Mouse (Mus musculus) C2C12 (cell line): ENCODE measurements around the gene Rpl41. TPM values are rescaled to one million over a fixed set of nuclear protein-coding genes. Genes with fewer than 3 reads are reported as not detected.
A peak's percentile ranks its signal among the peaks of the same experiment; 100 is the strongest.
"Not testable (repeated sequence)": the region's sequence is repeated elsewhere in the genome, so short reads cannot be mapped to it uniquely, and the experiment has no call there.

Experiments
- H3K27me3 ChIP-seq: one replicate; pipeline ENCODE4 v1.6.1; 2011; ENCODE audit not compliant: control insufficient read depth, insufficient read depth, insufficient read length
- H3K36me3 ChIP-seq: one replicate; pipeline ENCODE4 v1.6.1; 2011; ENCODE audit not compliant: control insufficient read depth, insufficient read depth
- H3K4me3 ChIP-seq: one replicate; pipeline ENCODE4 v1.5.1; 2011; ENCODE audit warnings: mild to moderate bottlenecking, control low read depth; ENCODE audit not compliant: poor library complexity, insufficient read depth, severe bottlenecking
- H3K79me2 ChIP-seq: one replicate; pipeline ENCODE4 v1.6.1; 2011; ENCODE audit not compliant: control insufficient read depth, insufficient read depth
- H3K79me3 ChIP-seq: one replicate; pipeline ENCODE4 v1.6.1; 2011; ENCODE audit warnings: low read depth, control low read depth
- H3ac ChIP-seq: one replicate; pipeline ENCODE3; 2011; ENCODE audit warnings: low read depth; ENCODE audit not compliant: control insufficient read depth, insufficient read length
- CEBPB ChIP-seq: IDR thresholded peaks from one replicate; pipeline ENCODE4 v1.6.1; 2011; ENCODE audit warnings: low read depth, mild to moderate bottlenecking, control low read depth, moderate library complexity
- CTCF ChIP-seq: IDR thresholded peaks from one replicate; pipeline ENCODE4 v1.5.1; 2011; ENCODE audit not compliant: control insufficient read depth, insufficient read depth, insufficient read length
- FOSL1 ChIP-seq: IDR thresholded peaks from one replicate; pipeline ENCODE4 v1.8.0; 2011; ENCODE audit warnings: mild to moderate bottlenecking, low read length; ENCODE audit not compliant: poor library complexity, insufficient read depth, severe bottlenecking
- MAX ChIP-seq: IDR thresholded peaks from one replicate; pipeline ENCODE4 v1.6.1; 2011; ENCODE audit warnings: mild to moderate bottlenecking, control low read depth
- MYOD1 ChIP-seq: IDR thresholded peaks from one replicate; pipeline ENCODE4 v1.6.1; 2011; ENCODE audit warnings: low read depth; ENCODE audit not compliant: control insufficient read depth, insufficient read length
- MYOG ChIP-seq: IDR thresholded peaks from one replicate; pipeline ENCODE4 v1.6.1; 2011; ENCODE audit not compliant: control insufficient read depth, insufficient read length; ENCODE audit errors: extremely low read depth
- USF1 ChIP-seq: IDR thresholded peaks from one replicate; pipeline ENCODE4 v1.6.1; 2011; ENCODE audit warnings: low read depth, mild to moderate bottlenecking, control low read depth, moderate library complexity
- polyA plus RNA-seq: library from polyadenylated mRNA; unstranded; fragments of >200 nt; fragmentation: generic; extraction: Trizol; gene quantifications from one replicate; pipeline ENCODE4 v1.2.1, GENCODE M21; 2012; ENCODE audit warnings: missing spikeins

Gene Rpl41
- polyA plus RNA-seq, 1 experiment, result 13,760 TPM

DNA sequence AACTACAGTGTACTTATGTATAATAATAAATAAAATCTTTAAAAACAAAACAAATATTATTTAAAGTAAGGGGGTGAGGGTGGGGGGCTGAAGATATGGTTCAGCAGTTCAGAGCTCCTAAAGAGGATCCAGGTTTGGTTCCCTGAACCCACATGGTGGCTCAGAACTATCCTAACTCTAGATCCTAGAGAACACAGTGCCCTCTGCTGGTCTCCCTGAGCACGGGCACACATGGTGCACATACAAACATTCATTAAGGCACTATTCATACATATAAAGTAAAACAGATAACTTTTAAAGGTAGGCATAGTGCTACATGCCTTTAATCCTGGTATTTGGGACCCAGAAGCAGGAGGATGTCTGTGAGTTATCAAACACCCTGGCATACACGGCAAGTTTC is 26.0 kb upstream of the Rpl41 start:
- Histone ChIP-seq H3K4me3 (no peak overlapping the region), H3K79me3 (no peaks in the 10 kb centered on the region), H3K27me3 (no peaks in the 10 kb centered on the region), H3K36me3 (no peaks in the 10 kb centered on the region), H3ac (no peak overlapping the region), H3K79me2 (no peaks in the 10 kb centered on the region)
- TF ChIP-seq MYOG, result no peak
- TF ChIP-seq USF1, result no peak
- TF ChIP-seq MAX, result no peak
- no peak for TF ChIP-seq CEBPB

DNA sequence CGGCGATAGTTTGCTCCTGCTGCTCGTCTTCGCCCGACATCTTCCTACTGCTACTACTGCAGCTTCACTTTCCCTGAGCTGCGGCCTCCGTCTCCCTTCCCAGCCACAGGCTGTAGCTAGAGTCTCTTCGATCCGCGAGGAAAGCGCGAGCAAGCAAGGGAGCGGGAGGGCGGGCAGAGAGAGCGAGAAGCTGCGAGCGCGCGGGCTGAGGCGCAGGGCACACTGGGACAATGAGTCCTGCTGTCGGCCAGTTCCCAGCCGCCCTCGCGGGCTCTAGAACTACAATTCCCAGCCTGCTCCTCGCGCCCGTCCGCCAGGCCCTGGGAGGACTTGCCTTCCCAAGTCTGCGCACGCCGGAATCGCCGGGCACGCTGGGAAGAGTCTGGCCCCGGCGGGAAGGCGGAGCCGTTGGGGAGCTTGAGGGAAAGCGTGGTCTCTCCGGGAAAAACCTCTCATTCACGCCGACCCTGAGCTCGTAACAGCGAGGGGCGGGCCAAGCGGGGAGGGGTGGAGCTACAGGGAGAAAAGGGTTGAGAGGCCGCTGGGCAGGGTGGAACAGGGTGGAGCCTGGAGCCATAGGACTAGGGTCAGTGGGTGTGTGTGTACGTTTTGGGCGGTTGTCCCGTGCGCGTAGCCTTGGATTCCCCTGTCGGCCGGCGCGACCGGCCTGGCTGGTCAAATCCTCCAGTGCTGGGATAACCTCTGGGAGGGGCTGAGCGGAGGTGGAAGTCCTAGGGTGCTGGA is 16.9 kb upstream of the Rpl41 start, which contains the start of gene Pa2g4:
Gene Pa2g4 (minus strand): TSS at position 200 of the 744 bp plus-strand sequence.
- H3K4me3 ChIP-seq, result peak within 1 kb of the TSS; percentile 99
- peak within 1 kb of the TSS; percentile 96 for H3ac ChIP-seq
- H3K79me2 ChIP-seq, result peaks cover 49% of the 10 kb centered on the region
- TF ChIP-seq MAX (peak; percentile 87), MYOG (no peak)
- H3K27me3 ChIP-seq, result no peaks in the 10 kb centered on the region
- peaks cover 39% of the 10 kb centered on the region for H3K36me3 ChIP-seq
- H3K79me3 ChIP-seq, result peaks cover 41% of the 10 kb centered on the region

DNA sequence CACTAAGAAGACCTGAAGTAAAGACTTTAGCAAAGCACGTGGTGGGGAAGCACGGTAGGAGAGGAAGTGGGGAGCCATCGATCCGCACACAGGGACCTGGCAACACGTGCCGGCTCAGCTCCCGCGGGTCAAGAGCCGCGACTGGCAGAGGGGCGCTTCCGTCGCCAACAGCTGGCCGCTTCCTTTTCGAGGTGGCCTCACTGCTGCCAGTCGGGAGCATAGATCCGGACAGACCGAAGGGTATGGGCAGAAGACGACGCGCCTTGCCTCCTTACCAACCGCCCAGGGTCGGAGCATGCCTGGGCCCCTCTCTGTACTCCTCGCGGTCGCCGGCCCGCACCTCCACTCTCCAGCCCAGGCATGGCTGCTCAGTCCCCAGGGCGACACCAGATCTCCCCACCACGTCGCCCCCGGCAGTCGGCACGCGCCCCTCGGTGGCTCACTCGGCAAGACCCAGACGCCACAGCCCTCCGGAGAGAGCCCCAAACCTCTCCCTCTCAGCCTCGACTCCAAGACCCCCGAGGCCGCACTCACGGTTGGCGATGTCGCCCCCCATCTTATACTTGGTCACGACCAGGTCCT is 16.2 kb upstream of the Rpl41 start:
- Histone ChIP-seq H3K27me3 (no peaks in the 10 kb centered on the region), H3K36me3 (peaks cover 45% of the 10 kb centered on the region), H3ac (peak overlapping the region; percentile 96), H3K79me2 (peaks cover 52% of the 10 kb centered on the region), H3K79me3 (peaks cover 43% of the 10 kb centered on the region), H3K4me3 (peak overlapping the region; percentile 99)
- no peak for TF ChIP-seq USF1
- TF ChIP-seq MAX, result peak; percentile 97

DNA sequence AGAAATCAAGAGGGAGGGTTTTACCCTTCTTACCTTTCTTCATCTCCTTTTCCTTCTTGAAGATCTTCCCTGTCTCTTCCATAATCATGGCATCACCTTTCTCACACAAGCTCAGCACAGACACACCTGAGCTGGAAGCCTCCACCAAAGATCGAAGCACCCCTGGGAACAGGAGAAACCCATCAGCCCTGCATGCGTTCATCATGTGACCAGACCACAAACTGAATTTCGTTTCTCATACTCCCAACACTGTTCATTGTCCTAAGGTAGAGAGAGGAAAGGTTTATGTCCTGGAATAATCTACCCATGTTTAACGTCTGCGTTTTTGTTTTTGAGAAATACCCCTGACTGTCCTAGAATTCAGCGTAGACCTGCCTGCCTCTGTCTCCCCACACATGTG is 14.4 kb upstream of the Rpl41 start:
- Histone ChIP-seq H3K36me3 (peaks cover 63% of the 10 kb centered on the region), H3K79me2 (peaks cover 52% of the 10 kb centered on the region), H3K4me3 (peak overlapping the region; percentile 99), H3ac (peak overlapping the region; percentile 52), H3K79me3 (peaks cover 43% of the 10 kb centered on the region), H3K27me3 (no peaks in the 10 kb centered on the region)
- TF ChIP-seq FOSL1, result no peak
- peak; percentile 51 for TF ChIP-seq USF1

DNA sequence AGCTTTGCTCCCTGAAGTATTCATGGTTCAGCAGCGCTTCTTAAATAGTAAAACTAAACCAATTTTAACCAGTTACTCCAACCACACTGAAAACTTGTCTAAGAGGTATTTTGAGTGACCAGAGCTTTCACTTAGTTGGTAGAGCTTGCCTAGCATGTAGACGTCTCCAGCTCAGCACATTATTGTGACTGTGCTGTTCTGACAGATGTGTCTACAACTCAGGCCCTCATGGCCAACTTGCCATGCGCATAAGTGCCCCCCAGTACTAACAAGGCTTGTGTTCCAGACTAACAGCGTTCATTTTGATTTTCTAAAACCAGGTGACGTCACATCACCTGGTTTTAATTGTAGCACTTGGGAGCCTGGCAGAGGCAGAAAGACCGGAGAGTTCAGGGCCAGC is 7.9 kb upstream of the Rpl41 start:
- Histone ChIP-seq H3K4me3 (no peak overlapping the region), H3K27me3 (no peaks in the 10 kb centered on the region), H3K36me3 (peaks cover 51% of the 10 kb centered on the region), H3K79me3 (peaks cover 7% of the 10 kb centered on the region), H3ac (no peak overlapping the region), H3K79me2 (peaks cover 13% of the 10 kb centered on the region)
- no peak for TF ChIP-seq MYOG
- TF ChIP-seq CTCF, result no peak
- TF ChIP-seq FOSL1, result no peak
- TF ChIP-seq MAX, result no peak
- TF ChIP-seq CEBPB, result no peak
- no peak for TF ChIP-seq MYOD1
- no peak for TF ChIP-seq USF1

DNA sequence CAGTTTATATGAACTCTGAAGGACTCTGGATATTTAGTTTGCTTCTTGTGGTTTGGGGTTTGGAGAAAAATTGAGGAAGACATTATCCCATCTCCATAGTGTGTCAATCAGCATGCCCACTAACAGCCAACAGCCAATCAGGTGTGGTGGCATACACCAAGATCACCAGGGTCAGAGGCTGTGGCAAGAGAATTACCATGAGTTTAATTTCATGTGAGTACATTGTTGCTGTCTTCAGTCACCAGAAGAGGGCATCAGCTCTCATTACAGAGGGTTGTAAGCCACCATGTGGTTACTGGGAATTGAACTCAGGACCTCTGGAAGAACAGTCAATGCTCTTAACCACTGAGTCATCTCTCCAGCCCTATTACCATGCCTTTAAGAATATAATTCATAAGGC is 7.2 kb upstream of the Rpl41 start:
- Histone ChIP-seq H3K27me3 (no peaks in the 10 kb centered on the region), H3K36me3 (peaks cover 44% of the 10 kb centered on the region), H3K79me3 (peaks cover 2% of the 10 kb centered on the region), H3K79me2 (peaks cover 6% of the 10 kb centered on the region), H3ac (no peak overlapping the region), H3K4me3 (no peak overlapping the region)
- TF ChIP-seq MAX (no peak), FOSL1 (no peak), CTCF (no peak), MYOD1 (no peak), MYOG (no peak), USF1 (no peak), CEBPB (no peak)

DNA sequence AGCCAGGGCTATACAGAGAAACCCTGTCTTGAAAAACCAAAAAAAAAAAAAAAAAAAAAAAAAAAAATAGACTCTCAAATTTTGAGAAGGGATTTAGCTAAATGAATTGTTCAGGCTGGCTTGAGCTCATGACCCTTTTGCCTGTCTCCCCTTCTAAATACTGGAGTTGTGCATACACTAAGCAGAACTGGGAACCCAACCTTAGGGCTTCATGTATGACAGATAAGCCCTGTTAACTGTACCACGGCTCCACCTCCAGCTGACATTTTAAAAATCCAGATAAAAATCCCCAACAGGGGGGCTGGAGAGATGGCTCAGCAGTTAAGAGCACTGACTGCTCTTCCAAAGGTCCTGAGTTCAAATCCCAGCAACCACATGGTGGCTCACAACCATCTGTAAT is 6.5 kb upstream of the Rpl41 start:
- not testable (repeated sequence) for H3K4me3 ChIP-seq, H3K79me3 ChIP-seq, H3K79me2 ChIP-seq, H3K27me3 ChIP-seq, H3ac ChIP-seq
- peaks cover 37% of the 10 kb centered on the region for H3K36me3 ChIP-seq

DNA sequence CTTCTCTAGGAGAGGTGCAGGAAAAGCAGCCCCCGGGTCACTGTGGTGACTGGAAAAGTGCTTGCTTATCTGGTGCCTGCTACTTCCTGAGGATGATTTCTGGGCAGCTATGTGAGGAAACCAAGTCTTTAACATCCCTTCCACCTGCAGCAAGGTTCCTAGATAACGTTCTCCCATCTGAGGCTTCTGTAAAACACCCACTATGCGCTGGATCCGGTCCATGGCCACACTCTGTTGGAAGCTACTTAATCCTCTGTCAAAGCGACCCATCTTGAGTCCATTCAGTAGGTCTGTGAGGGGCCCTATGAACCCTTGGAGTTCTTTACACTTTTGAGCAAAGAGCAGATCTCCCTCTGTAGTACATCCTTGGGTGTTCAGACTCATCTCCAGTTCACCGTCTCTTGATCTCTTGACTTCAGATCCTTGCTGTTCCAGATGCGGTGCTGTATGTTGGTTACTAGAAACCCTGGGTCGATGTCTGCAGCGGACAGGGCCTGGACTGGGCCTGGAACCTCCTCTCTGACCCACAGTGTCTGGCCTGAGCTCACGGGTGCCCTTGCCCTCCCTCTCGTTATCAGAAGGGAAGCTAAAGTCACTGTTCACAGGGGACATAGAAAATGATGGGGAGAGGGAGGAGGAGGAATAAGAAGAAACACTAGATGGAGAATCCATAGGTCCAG is 1.2 kb upstream of the Rpl41 start:
- H3K4me3 ChIP-seq, result not testable (repeated sequence)
- H3K79me3 ChIP-seq, result peaks cover 15% of the 10 kb centered on the region

DNA sequence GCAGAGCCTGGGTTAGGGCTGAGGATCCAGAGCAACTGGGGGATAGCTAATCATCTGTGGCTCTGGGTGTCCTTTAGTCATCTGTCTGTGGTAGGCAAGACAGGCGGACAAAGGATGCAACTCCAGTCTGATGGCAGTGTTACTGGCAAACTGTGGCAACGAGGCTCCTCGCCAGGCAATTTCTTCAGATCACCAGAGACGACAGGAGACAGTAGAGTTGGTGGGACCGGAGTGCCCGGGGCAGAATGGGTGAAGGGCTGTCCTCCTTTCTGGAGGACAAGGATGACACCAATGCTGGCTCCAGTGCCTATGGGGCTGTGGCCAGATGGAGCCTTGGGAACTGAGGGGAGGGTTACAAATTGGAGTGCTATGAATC is 565 bp upstream of the Rpl41 start:
- H3ac ChIP-seq, H3K27me3 ChIP-seq, H3K4me3 ChIP-seq: not testable (repeated sequence)
- Histone ChIP-seq H3K36me3 (peaks cover 21% of the 10 kb centered on the region), H3K79me2 (peaks cover 38% of the 10 kb centered on the region), H3K79me3 (peaks cover 15% of the 10 kb centered on the region)

More for the DNA sequence above, 1.2 kb upstream of the Rpl41 start:
- Histone ChIP-seq H3K36me3 (peaks cover 14% of the 10 kb centered on the region), H3K79me2 (peaks cover 32% of the 10 kb centered on the region)
- H3K27me3 ChIP-seq, H3ac ChIP-seq: not testable (repeated sequence)
